Mouse (Mus musculus) testis, postnatal 14 days (tissue): ENCODE results near the gene Gm20920.
"Not testable (repeated sequence)": the region's sequence is repeated elsewhere in the genome, so short reads cannot be mapped to it uniquely, and the experiment has no call there.

Experiments used
- DNase-seq: peaks from one replicate; pipeline ENCODE4 v3.0.0; 2021; ENCODE audit warnings: low spot score

Gene Gm20920

DNA sequence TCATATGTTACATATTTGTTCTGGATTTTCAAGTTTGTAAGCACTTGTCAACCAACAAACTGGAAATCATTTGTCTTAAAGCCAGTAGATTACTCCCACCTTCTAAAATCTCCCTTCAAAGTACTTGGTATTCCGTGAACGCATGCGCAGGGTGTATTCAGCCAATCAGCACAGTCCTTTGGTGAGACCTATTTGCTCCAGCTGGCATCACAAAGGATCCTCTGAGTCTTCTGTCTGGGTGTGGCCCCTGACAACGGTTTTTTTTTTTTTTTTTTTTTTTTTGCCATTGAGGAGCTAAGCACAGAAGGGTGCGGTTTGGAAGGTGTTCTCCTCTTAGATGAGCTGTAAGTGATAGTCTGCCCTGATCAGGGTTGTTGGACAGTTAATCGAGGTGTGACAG lies at the start of gene Gm20920:
Gm20920 (plus strand) TSS at position 301 of the 400 bp plus-strand sequence.
- not testable (repeated sequence) for DNase-seq
